Mouse (Mus musculus) layer of hippocampus, adult 8-10 months (tissue): ENCODE measurements around the gene Olfr1057. TPM values are rescaled to one million over a fixed set of nuclear protein-coding genes. Genes with fewer than 3 reads are reported as not detected.
A peak's percentile ranks its signal among the peaks of the same experiment; 100 is the strongest.
"Not testable (repeated sequence)": the region's sequence is repeated elsewhere in the genome, so short reads cannot be mapped to it uniquely, and the experiment has no call there.

ENCODE experiments used
- DNase-seq, 2 experiments: peaks; one replicate each; pipeline ENCODE4 v3.0.0; 2022; ENCODE audit warnings: low spot score in 2 of 2
- total RNA-seq, 4 experiments: library from RNA; stranded (reverse); gene quantifications; 2 replicates each; pipeline ENCODE4 v1.2.4; 2022

Gene Olfr1057
- total RNA-seq = not detected

DNA sequence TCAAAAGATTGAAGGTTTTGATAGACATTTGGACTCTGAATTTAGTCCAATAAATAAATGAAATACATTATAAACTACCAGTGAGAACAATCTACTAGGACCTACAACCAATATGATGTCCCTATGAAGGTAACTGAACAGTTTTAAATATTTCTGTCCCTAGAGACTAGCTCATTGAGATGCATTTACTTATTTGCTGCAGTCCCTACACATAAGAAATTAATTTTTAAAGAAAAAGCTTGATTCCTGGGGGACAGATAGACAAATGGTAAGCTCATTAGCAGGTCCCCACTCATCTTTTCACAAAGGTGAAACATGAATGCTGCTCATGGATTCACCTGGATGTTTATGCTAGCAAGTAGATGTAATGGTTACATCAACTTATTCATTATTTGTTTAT, at the start of gene Olfr1057:
Olfr1057 (minus strand) TSS at position 101 of the 400 bp plus-strand sequence.
- no peak for DNase-seq

DNA sequence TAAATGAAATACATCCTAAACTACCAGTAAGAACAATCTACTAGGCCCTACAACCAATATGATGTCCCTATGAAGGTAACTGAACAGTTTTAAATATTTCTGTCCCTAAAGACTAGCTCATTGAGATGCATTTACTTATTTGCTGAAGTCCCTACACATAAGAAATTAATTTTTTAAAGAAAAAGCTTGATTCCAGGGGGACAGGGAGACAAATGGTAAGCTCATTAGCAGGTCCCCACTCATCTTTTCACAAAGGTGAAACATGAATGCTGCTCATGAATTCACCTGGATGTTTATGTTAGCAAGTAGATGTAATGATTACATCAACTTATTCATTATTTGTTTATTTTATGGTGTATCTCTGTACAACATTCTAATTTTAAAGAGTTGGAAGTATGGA, 48.5 kb upstream of the Olfr1057 start, which contains the start of gene Olfr1062:
Olfr1062 (minus strand) TSS at position 101 of the 400 bp plus-strand sequence.
- not testable (repeated sequence) for DNase-seq

DNA sequence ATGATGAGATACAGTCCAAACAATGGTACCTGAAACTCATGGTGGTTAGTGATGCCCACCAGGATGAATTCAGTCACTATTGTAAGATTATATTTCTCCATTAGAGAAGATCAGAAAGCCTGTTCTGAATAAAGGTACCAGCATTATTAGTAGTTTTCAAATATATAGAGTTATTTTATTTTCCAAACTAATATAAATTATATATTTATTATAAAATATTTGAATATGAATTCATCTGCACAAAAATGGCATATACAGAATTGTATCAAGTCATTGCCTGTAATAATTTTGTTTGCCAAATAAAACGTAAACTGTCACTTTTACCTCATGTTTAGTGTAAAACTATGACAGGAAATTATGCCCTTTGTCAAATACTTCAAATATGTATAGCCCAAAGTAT, 35.8 kb upstream of the Olfr1057 start, which contains the start of gene Olfr1061:
Olfr1061 (minus strand) TSS at position 101 of the 400 bp plus-strand sequence.
- no peak for DNase-seq

DNA sequence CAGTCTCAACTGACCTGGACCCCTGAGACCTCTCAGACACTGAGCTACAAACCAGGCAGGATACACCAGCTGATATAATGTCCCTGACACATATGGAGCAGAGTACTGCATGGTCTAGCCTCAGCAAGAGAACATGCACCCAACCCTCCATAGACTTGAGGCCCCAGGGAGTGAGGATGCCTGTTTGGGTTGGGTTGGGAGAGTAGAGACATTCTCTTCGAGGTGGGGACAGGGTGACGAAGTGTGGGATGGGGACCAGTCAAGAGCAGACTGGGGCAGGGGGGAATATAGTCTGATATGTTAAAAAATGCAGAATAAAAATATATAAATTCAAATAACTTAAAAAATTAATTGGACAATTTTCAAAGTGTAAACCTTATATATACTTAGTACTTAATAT, 16.9 kb upstream of the Olfr1057 start:
- DNase-seq = no peak

DNA sequence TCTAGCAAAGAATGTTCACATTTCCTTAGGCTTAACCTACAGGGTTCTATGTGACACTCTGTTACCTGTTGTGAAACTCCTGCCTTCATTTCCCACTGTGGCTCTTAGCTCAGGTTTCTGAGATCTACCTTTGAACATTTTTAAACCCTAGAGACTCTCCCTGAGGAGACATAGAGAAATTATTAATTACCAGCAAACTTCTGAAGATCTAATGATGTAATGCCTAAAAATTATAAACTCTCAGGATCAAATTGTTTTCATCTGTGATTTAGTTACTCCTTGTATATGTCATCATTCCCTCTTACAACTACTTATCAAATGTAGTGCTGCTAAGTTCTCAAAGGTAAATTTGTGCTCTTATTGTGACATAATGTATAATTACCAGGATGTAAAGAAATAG, 10.3 kb upstream of the Olfr1057 start, which contains the start of gene Olfr1058:
Olfr1058 (minus strand) TSS at position 101 of the 400 bp plus-strand sequence.
- DNase-seq = not testable (repeated sequence)

DNA sequence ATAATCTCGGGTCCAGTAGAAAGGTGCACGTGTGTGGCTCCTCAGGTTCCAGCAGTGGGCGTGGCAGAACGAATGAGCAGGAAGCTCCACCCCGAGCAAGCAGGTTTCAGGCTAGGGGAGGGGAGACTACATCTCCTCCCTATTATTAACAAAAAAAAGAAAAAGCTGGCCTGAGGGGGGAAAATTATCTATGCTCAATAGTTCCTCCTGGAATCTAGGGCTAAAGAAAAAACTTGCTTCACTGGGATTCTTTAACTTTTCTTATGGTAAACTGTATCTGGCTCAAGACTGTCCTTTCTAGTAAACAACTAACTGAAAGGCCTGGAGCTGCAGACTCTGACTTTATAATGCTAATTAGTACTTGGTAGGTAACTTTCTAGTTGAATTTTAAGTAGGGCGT, 11.9 kb downstream of the Olfr1057 start:
- not testable (repeated sequence) for DNase-seq

DNA sequence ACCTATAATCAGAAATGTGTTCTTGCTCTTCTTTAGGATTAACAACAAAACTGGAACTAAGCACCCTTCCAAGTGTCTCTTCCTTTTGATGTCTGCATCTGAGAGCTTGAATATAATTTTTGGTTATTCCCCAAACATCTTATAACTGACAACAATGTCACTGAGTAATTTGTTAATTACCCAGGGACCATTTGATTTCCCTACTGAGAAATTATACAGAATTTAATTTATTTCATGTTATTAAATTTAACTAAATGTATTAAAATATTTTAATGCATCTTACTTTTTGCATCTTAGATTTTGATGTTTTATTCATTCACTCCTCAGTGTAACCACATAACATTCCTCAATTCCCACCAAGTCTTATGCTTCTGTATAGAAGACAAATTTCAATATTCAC, 15.8 kb downstream of the Olfr1057 start, which contains the start of gene Olfr1056:
Olfr1056 (minus strand) TSS at position 101 of the 400 bp plus-strand sequence.
- no peak for DNase-seq

DNA sequence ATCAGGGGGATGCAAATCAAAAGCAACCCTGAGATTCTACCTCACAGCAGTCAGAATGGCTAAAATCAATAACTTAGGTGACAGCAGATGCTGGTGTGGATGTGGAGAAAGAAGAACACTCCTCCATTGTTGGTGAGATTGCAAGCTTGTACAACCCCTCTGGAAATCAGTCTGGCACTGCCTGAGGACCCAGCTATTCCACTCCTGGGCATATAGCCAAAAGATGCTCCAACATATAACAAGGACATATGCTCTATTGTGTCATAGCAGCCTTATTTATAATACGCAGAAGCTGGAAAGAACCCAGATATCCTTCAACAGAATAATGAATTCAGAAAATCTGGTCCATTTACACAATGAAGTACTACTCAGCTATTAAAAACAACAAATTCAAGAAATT, 26.4 kb downstream of the Olfr1057 start:
- DNase-seq = peak in 1 of 2 experiments; percentile 5

DNA sequence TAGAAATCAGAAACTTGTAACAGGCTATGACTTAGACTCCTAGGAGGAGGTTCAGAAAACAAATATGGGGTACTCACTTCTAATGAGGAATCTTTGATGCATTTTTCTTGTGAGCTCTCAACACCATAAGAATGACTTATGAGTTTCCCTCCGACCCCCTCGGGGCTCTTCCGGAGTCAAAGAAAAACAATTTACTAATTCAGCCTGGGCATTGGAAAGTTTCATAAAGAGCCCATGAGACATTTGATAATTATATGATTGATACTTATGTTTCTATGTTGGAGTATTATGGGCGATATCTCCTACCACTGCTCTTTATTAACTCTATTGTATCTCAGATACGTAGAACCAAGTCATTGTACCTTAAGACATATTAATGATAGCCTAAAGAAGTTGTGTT, 28.0 kb downstream of the Olfr1057 start, which contains the start of gene Olfr1055:
Olfr1055 (minus strand) TSS at position 101 of the 400 bp plus-strand sequence.
- no peak for DNase-seq

DNA sequence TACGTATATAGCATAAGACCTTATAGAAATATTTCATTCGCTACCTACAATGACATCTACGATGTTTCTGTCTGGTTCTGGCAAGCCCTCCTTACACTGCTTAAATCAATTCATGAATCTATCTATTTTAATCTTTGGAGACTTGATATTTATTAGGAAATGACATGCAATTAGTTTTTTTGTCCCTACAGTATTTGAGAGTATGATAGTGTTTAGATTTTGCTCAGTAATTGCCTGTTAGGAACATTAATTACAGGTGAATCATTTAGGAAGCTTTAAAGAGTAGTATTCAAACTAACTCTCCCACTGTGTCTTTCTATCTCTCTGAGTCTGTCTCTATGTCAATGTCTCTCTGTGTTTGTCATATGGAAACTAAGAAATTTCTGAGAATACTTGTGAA, 42.9 kb downstream of the Olfr1057 start, which contains the start of gene Olfr1054:
Olfr1054 (minus strand) TSS at position 101 of the 400 bp plus-strand sequence.
- DNase-seq = no peak

Other genes with a start within 250 kb of the Olfr1057 start
- under 1 TPM in 1 of 4 experiments, not detected in 3; 0.11 TPM for gene Olfr1039, start 242.5 kb downstream of the Olfr1057 start, total RNA-seq
- not detected for gene Olfr1040, start 231.7 kb downstream of the Olfr1057 start, total RNA-seq
- gene Olfr1042, start 216.6 kb downstream of the Olfr1057 start, total RNA-seq = not detected
- gene Olfr1043, start 210.9 kb downstream of the Olfr1057 start, total RNA-seq = not detected
- gene Olfr1044, start 200.6 kb downstream of the Olfr1057 start, total RNA-seq = not detected
- not detected for gene Olfr52, start 192.7 kb downstream of the Olfr1057 start, total RNA-seq
- gene Olfr1045, start 175.4 kb downstream of the Olfr1057 start, total RNA-seq = not detected
- not detected for gene Olfr1046, start 159.1 kb downstream of the Olfr1057 start, total RNA-seq
- gene Olfr1047, start 147.0 kb downstream of the Olfr1057 start, total RNA-seq = not detected
- not detected for gene Olfr1048, start 138.1 kb downstream of the Olfr1057 start, total RNA-seq
- gene Olfr1049, start 120.1 kb downstream of the Olfr1057 start, total RNA-seq = not detected
- gene Olfr1051, start 99.3 kb downstream of the Olfr1057 start, total RNA-seq = not detected
- gene Olfr1052, start 85.9 kb downstream of the Olfr1057 start, total RNA-seq = not detected
- not detected for gene Olfr1053, start 63.1 kb downstream of the Olfr1057 start, total RNA-seq
- not detected for gene Olfr1054, start 43.0 kb downstream of the Olfr1057 start, total RNA-seq
- not detected for gene Olfr1055, start 28.1 kb downstream of the Olfr1057 start, total RNA-seq
- gene Olfr1056, start 15.9 kb downstream of the Olfr1057 start, total RNA-seq = not detected
- not detected for gene Olfr1058, start 10.2 kb upstream of the Olfr1057 start, total RNA-seq
- not detected for gene Olfr1061, start 35.7 kb upstream of the Olfr1057 start, total RNA-seq
- gene Olfr1062, start 48.4 kb upstream of the Olfr1057 start, total RNA-seq = not detected
- gene Olfr1065, start 72.2 kb upstream of the Olfr1057 start, total RNA-seq = not detected
- gene Olfr1066, start 77.9 kb upstream of the Olfr1057 start, total RNA-seq = not detected
- not detected for gene Olfr228, start 109.0 kb upstream of the Olfr1057 start, total RNA-seq
- not detected for gene Olfr1076, start 130.1 kb upstream of the Olfr1057 start, total RNA-seq
- not detected for gene Olfr1079, start 164.1 kb upstream of the Olfr1057 start, total RNA-seq
- gene Olfr1080, start 179.8 kb upstream of the Olfr1057 start, total RNA-seq = not detected
- gene Olfr1082, start 220.6 kb upstream of the Olfr1057 start, total RNA-seq = not detected